Mouse (Mus musculus) hindbrain, embryonic 10.5 days (tissue): Measurements from ENCODE around the gene Gstt1. TPM values are rescaled to one million over a fixed set of nuclear protein-coding genes. Genes with fewer than 3 reads are reported as not detected.
A peak's percentile ranks its signal among the peaks of the same experiment; 100 is the strongest.
"Not testable (repeated sequence)": the region's sequence is repeated elsewhere in the genome, so short reads cannot be mapped to it uniquely, and the experiment has no call there.

Experiments used
- DNase-seq: peaks from one replicate; pipeline ENCODE4 v3.0.0-alpha.2; 2017; ENCODE audit warnings: low spot score
- H3K27ac ChIP-seq: fragments of 300-500 bp; sonication (generic); 2 replicates; pipeline ENCODE4 v1.5.1; 2016; ENCODE audit warnings: mild to moderate bottlenecking, moderate library complexity
- H3K27me3 ChIP-seq: fragments of 300-500 bp; sonication (generic); 2 replicates; pipeline ENCODE4 v1.6.1; 2016; ENCODE audit warnings: mild to moderate bottlenecking; ENCODE audit not compliant: poor library complexity, insufficient read depth, severe bottlenecking
- H3K36me3 ChIP-seq: fragments of 300-500 bp; sonication (generic); 2 replicates; pipeline ENCODE4 v1.6.1; 2016; ENCODE audit warnings: mild to moderate bottlenecking, moderate library complexity
- H3K4me1 ChIP-seq: fragments of 300-500 bp; sonication (generic); replicated peaks from 2 replicates; pipeline ENCODE4 v1.6.1; 2016; ENCODE audit warnings: mild to moderate bottlenecking
- H3K4me3 ChIP-seq: fragments of 300-500 bp; sonication (generic); 2 replicates; pipeline ENCODE4 v1.5.1; 2016; ENCODE audit warnings: mild to moderate bottlenecking, moderate library complexity
- H3K9me3 ChIP-seq: fragments of 300-500 bp; sonication (generic); 2 replicates; pipeline ENCODE4 v1.6.1; 2016; ENCODE audit warnings: mild to moderate bottlenecking, moderate library complexity
- WGBS: fragments of 180-500 bp; shearing (Covaris S2); methylation state at CpG from one replicate; pipeline ENCODE4 v1.1.7; 2016; 5-methylcytosine and 5-hydroxymethylcytosine counted together
- polyA plus RNA-seq: library from polyadenylated mRNA; unstranded; fragments of >200 nt; fragmentation: Nextera tagmentation; extraction: Ambion mirVana; gene quantifications from 2 replicates; pipeline ENCODE4 v1.2.1, GENCODE M21; 2016

The Gstt1 gene
- 3.8 and 4.1 TPM in 2 replicates for polyA plus RNA-seq

DNA sequence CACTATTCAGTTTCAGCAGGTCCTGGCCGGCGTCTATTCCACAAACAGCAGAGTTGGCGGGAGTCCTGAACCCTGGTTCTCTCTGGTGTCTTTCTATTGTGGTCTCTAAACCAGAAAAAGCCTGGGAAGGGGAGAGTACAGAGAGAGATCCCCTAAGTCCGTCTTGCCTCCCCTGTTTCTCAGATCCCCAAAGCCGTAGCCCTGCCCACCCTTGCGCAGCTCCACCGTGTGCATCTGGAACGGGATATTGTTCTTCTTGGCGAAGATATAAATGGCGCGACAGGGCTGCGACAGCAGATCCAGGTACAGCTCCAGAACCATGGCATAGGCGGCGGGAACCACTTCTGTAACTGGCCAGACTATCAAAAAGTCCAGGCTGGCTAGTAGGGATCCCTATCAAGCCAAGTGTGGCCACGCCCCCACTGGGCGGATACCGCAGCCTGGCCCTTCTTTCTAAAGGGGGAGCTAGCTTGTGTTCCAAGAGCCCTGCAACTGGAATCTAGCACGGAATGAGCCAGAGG lies at the start of gene Gstt1:
Gstt1 (minus strand) TSS at position 409 of the 521 bp plus-strand sequence.
- Histone ChIP-seq H3K27ac (peak within 1 kb of the TSS; percentile 64; the same call in 1 of the 2 replicates), H3K4me1 (peaks cover 31% of the 10 kb centered on the region), H3K9me3 (no peaks in the 10 kb centered on the region), H3K27me3 (peaks cover 24% of the 10 kb centered on the region), H3K36me3 (no peaks in the 10 kb centered on the region), H3K4me3 (peak within 1 kb of the TSS; percentile 52)
- DNase-seq = peak; percentile 44
- 5% methylated on average over 18 of the region's 18 CpGs for WGBS

DNA sequence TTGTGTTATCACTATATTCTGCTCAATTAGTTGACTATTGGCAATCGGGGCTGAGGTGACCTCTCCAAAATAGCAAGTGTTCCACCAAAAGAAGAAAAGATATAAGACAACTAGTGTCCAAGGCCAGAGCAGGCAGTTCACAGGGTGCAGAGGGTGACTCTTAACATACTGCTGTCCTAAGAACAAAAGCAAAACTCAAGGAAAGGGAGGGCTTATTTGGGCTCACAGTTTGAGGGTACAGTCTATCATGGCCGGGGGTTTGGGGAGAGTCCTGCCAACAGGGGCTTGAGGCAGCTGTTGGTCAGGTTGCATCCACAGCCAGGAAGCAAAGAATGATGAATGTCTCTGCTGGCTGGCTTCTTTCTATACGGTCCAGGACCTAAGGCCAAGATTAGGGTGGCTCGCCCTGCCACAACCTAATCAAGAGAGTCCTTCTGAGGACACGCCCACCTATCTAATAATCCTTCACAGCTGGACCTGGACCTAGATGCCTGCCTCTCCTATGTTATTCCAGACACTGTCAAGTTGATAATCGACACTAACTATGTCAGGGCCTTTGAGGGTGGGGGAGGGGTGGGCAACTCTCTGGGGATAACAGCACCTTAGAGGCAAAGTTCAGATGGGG lies 47.0 kb upstream of the Gstt1 start:
- Histone ChIP-seq H3K27ac (no peak overlapping the region), H3K36me3 (no peaks in the 10 kb centered on the region), H3K9me3 (no peaks in the 10 kb centered on the region), H3K27me3 (no peaks in the 10 kb centered on the region), H3K4me3 (no peak overlapping the region), H3K4me1 (peaks cover 20% of the 10 kb centered on the region)
- no peak for DNase-seq
- WGBS = 85% methylated on average over 6 of the region's 6 CpGs

DNA sequence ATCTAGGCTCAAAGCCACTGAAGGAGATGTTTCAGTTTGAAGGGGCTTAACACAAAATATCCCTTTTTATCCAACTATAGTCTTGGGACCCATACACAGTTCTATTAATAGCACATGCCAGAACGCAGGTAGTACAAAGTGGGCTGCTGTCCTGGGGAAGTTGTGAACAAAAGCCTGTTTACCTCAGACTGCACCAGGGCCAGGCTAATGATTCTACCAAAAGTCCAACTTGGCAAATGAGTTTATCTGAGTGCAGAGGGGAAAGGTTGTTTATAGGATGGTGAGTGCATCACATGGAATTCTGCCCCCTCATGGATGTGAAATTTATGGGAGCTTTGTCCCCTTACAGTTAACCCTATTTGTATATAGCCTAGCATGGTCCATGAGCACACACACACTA lies 46.4 kb upstream of the Gstt1 start:
- Histone ChIP-seq H3K4me1 (peaks cover 17% of the 10 kb centered on the region), H3K9me3 (no peaks in the 10 kb centered on the region), H3K27ac (no peak overlapping the region), H3K4me3 (no peak overlapping the region), H3K36me3 (no peaks in the 10 kb centered on the region), H3K27me3 (no peaks in the 10 kb centered on the region)
- 89% methylated on average over 1 of the region's 1 CpGs for WGBS
- no peak for DNase-seq

DNA sequence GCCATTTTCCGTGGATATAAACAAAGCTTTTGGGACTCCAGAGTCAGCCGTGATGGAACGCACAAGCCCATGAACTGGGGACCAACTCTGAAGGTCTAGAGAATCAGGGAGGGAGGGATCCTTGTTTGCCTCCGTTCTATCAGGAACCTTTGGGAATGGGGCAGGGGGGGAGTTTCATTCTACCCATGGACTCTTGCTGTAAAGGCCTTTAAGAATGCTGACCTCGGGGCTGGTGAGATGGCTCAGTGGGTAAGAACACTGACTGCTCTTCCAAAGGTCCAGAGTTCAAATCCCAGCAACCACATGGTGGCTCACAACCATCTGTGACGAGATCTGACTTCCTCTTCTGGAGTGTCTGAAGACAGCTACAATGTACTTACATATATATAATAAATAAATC lies 45.5 kb upstream of the Gstt1 start:
- WGBS = 81% methylated on average over 6 of the region's 6 CpGs
- DNase-seq, H3K27me3 ChIP-seq, H3K36me3 ChIP-seq, H3K4me1 ChIP-seq, H3K4me3 ChIP-seq, H3K27ac ChIP-seq, H3K9me3 ChIP-seq: not testable (repeated sequence)

DNA sequence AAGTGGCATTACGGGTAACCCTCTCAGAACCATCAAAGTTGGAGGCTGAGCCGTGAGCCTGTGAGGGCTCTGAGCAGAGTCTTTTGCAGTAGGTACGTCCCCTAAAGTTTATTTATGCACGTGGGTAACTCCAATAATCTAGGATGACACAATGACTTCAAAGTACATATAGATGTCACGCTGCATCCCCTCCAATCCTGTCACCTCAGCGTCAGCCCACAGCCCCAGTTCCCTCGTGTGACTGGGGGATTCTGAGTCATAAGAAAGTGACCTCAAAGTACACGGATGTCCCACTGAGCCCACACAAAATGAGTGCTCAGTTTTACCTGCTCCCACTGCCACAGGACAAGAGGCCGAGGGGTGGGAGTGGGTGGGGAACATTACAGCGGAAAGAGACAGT lies 40.7 kb upstream of the Gstt1 start:
- Histone ChIP-seq H3K36me3 (no peaks in the 10 kb centered on the region), H3K27me3 (peaks cover 18% of the 10 kb centered on the region), H3K27ac (no peak overlapping the region), H3K9me3 (no peaks in the 10 kb centered on the region), H3K4me1 (peaks cover 43% of the 10 kb centered on the region), H3K4me3 (no peak overlapping the region)
- WGBS = 87% methylated on average over 10 of the region's 10 CpGs
- no peak for DNase-seq

DNA sequence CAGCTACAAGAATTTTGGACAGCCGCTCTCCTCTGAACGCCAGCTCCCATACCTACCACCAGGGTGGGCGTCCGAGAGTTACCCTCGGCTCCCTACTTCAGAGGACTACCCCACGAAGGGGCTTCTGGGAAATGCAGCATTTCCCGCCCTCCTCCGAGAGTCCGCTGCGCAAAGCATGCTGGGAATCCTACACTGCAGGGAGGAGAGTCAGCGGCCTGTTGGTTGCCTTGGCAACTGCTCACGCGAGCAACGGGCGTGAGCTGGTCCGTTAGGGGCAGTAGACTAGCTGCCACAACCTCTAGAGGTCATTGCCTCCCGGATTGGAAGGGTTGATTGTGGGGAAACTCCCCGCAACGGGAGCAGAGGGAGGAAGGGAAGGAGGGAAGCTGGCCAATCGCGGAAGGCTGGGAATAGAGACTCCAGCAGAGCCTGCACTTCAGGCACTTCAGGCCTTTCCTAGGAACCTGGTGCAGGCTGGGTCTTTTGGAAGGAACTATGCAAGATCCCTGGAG lies 38.9 kb upstream of the Gstt1 start, which contains the start of gene Gstt2:
Gstt2 (minus strand) TSS at position 177 of the 512 bp plus-strand sequence.
- peak within 1 kb of the TSS; percentile 88 for H3K27ac ChIP-seq
- no peaks in the 10 kb centered on the region for H3K9me3 ChIP-seq
- no peaks in the 10 kb centered on the region for H3K36me3 ChIP-seq
- peaks cover 53% of the 10 kb centered on the region for H3K4me1 ChIP-seq
- peak within 1 kb of the TSS; percentile 46 for H3K4me3 ChIP-seq
- H3K27me3 ChIP-seq = peaks cover 36% of the 10 kb centered on the region
- WGBS = under 1% methylated on average over 21 of the region's 21 CpGs
- DNase-seq = peak; percentile 96

DNA sequence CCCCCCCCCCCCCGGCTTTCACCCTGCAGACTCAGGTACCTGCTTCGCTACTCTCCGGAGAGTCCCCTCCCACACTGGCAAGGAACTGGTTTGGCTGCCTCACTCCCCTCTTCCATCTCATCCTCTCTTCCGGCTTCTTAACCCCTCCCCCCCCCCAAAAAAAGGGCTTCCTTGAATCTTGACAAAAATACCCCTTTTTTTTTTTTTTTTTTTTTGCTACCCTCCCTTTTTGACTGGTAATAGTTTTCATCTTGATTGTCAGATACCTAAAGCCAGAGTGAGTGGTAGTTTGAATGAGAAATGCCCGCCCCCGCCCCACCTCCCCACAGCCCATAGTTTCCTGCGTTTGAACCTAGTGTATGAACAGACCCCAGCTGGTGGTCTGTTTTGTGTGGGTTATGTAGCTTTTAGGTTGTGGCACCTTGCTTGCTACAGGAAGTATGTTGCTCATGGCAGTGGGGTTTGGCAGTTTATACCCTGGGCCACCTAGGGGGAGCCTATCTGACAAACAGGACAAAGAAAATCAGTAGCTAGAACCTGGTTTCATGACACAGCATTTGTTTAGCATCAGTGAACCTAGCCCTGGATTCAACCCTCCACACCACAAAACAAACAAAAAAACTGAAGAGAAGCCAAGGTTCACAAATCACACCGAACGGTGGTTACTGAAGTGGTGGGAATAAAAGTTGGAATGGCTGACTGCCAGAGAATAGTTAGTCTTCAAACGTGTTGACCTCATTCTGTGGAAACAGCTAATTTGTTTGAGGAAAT lies 37.6 kb upstream of the Gstt1 start:
- peak overlapping the region; percentile 53; the same call in 1 of the 2 replicates for H3K27ac ChIP-seq
- WGBS = 20% methylated on average over 10 of the region's 10 CpGs
- peak overlapping the region; percentile 36 for H3K4me3 ChIP-seq

DNA sequence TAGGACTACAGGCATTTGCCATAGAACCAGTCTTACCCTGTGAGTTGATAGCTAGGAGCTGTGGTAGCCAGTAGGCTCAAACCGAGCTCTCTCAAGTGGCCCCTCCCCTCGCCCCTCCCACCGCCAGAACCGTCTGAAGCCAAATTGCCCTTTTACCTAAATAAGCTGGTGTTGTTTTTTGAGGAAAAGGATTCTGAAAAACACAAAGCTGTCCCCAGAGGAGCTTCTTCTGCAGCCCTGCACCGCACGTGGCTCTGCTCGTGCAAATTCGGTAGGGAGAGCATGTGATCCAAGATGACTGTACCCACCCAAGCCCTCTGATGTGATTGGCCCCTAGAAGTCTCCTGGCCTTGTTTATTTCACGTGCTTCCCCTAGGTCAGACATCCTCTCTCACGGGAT lies 36.9 kb upstream of the Gstt1 start:
- no peaks in the 10 kb centered on the region for H3K36me3 ChIP-seq
- H3K9me3 ChIP-seq = no peaks in the 10 kb centered on the region
- H3K27me3 ChIP-seq = peaks cover 36% of the 10 kb centered on the region
- peak overlapping the region; percentile 36 for H3K4me3 ChIP-seq
- 1% methylated on average over 10 of the region's 10 CpGs for WGBS
- peak overlapping the region; percentile 53; the same call in 1 of the 2 replicates for H3K27ac ChIP-seq
- H3K4me1 ChIP-seq = peaks cover 53% of the 10 kb centered on the region
- DNase-seq = peak; percentile 56

More for the DNA sequence above, 37.6 kb upstream of the Gstt1 start:
- no peaks in the 10 kb centered on the region for H3K9me3 ChIP-seq
- no peak for DNase-seq
- peaks cover 36% of the 10 kb centered on the region for H3K27me3 ChIP-seq
- H3K36me3 ChIP-seq = no peaks in the 10 kb centered on the region
- H3K4me1 ChIP-seq = peaks cover 53% of the 10 kb centered on the region

DNA sequence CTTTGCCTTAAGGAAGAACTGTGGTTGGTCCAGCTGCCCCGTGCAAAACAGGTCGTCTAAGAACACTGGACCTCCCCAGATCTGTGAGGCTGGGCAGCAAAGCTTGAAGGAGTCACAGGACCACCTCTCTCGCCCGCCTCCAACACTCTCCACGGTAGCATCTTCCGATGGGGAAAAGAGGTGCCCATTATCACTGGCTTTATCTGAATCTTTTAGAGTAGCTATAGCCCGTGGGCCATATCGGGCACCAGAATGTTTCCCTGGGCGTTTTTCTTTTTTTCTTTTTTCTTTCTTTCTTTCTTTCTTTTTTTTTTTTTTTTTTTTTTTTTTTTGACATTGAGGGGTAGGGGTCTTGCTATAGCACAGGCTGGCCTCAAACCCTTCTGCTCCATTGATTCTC lies 36.3 kb upstream of the Gstt1 start:
- Histone ChIP-seq H3K27me3 (peaks cover 36% of the 10 kb centered on the region), H3K9me3 (no peaks in the 10 kb centered on the region), H3K27ac (peak overlapping the region; percentile 81), H3K4me1 (peaks cover 53% of the 10 kb centered on the region), H3K4me3 (peak overlapping the region; percentile 54), H3K36me3 (no peaks in the 10 kb centered on the region)
- 13% methylated on average over 9 of the region's 9 CpGs for WGBS
- DNase-seq = no peak

DNA sequence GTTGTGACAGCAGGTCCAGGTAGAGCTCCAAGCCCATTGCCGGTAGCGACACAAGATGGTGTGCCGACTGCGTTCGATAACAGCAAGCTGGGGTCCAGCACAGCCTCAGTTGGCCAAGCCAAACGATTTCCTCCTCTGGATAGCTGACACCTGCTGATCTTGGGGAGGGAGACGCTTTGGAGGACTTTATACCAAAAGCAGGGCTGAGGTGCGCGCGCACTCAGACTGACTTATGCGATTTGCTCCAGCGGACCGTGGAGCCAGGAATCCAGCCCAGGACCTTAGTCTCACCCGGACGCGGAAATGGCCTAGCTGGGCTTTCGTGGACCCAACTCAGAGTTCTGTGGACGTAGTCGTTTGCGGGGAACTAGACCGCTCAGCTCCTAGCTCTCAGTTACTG lies 35.9 kb upstream of the Gstt1 start:
- Histone ChIP-seq H3K9me3 (no peaks in the 10 kb centered on the region), H3K27me3 (peaks cover 36% of the 10 kb centered on the region), H3K27ac (peak overlapping the region; percentile 81), H3K4me3 (peak overlapping the region; percentile 54), H3K36me3 (no peaks in the 10 kb centered on the region), H3K4me1 (peaks cover 53% of the 10 kb centered on the region)
- peak; percentile 74 for DNase-seq
- WGBS = 3% methylated on average over 21 of the region's 21 CpGs

DNA sequence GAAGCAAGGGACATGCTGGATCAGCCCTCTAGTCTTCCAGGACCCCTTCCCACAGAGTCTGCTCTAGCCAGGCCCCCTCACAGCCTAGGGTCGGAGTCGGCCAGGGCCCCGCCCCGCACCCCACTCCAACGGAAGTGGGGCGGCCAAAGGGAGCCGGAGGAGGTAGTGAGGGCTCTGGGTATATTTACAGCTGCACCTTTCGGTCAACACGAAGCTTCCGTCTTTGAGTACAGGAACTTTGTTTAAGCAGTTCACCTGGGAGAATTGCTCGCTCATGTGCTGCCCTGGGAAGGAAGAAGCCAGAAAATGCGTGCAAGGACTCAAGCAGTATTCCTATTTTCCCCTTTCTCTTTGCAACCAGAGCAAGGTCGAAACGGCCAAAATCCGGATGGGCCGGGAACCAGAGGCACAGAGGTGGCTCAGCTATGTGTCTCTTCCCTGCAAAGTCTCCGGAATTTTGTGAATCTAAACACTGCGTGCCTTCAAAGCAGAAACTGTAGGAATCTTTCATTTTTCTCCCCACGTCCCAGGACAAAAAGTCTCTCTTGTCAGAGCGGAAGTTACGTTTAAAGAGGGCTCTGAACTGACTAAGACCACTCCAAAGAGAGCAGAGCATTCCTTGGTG lies 35.2 kb upstream of the Gstt1 start:
- H3K4me3 ChIP-seq = peak overlapping the region; percentile 54
- peaks cover 36% of the 10 kb centered on the region for H3K27me3 ChIP-seq
- H3K36me3 ChIP-seq = no peaks in the 10 kb centered on the region
- no peaks in the 10 kb centered on the region for H3K9me3 ChIP-seq
- H3K4me1 ChIP-seq = peaks cover 53% of the 10 kb centered on the region
- DNase-seq = no peak
- peak overlapping the region; percentile 81 for H3K27ac ChIP-seq
- 18% methylated on average over 21 of the region's 21 CpGs for WGBS

DNA sequence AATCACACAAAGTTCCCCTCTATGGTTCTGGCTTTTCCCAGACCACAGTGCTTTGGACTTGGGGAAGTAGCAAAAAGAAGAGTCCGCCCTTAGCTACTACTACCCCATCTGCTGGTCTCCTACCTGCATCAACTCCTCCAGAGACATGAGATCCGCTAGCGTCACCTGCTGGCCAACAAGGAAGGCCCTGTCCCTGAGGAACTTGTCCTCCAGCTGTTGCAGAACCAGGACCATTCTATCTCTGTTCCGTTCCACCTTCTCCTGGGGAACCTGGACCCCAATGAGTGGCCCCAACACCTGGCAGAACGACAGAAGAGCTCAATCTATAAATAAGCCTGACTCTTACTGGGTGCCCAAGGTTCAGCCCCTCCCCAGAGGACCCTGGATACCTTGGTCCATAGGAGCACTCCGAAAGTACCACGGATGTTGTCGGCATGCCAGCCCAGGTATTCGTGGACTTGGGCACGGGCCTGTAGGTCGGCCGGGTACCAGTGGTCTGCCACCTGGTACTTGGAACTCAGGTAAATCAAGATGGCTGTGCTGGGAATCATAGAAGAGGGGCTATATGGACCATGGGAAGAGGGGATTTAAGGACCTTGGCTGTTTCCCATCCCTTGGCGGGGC lies 34.0 kb upstream of the Gstt1 start:
- Histone ChIP-seq H3K4me1 (peaks cover 41% of the 10 kb centered on the region), H3K4me3 (no peak overlapping the region), H3K36me3 (no peaks in the 10 kb centered on the region), H3K27me3 (peaks cover 36% of the 10 kb centered on the region), H3K9me3 (no peaks in the 10 kb centered on the region), H3K27ac (no peak overlapping the region)
- peak; percentile 30 for DNase-seq
- WGBS = 63% methylated on average over 13 of the region's 13 CpGs
